Comparison of ENCODE assay signal across 22 mouse cellular contexts in genomic region chr5:29997351-29997750, GRCm38 (mm10). TPM values are rescaled to one million over a fixed set of nuclear protein-coding genes. Genes with fewer than 3 reads are reported as not detected.
DNase-seq lines count a peak whose midpoint lies in the region; ATAC-seq and TF ChIP-seq lines count a peak whose summit lies in the region.
"Had no signal": no experiment of that assay in that cellular context is flagged by ENCODE, and none has a peak within 500 bp of the region (broad histone marks: within the 10 kb centered on the region; RNA-seq: fewer than 3 reads in every experiment).

No protein-coding gene starts in this region.

- 78% methylated on average over 1 of the region's 1 CpGs for WGBS in forebrain, embryonic 15.5 days

- CTCF ChIA-PET in Patski (lab: Charles Lee), result interaction anchor here (1.2 to 2.0 kb wide), 5 partner anchors 7 to 171 kb away, joined by 3 to 6 read pairs (median 6); no protein-coding TSS in a partner anchor

- H3K36me3 ChIP-seq in forebrain, embryonic 15.5 days, result no peaks in the 10 kb centered on the region
- H3K36me3 ChIP-seq: embryonic facial prominence, embryonic 13.5 days; embryonic facial prominence, embryonic 15.5 days; G1E had no signal

- no peak for TF ChIP-seq CTCF in Patski (IDR thresholded peaks at IDR 0.05)

- H3K9me3 ChIP-seq in forebrain, embryonic 15.5 days, result no peaks in the 10 kb centered on the region
- H3K9me3 ChIP-seq: embryonic facial prominence, embryonic 13.5 days; embryonic facial prominence, embryonic 15.5 days; forebrain, embryonic 13.5 days; G1E had no signal

- peak; percentile 39 for ATAC-seq in Patski
- no peak for ATAC-seq in forebrain, embryonic 15.5 days (replicated peaks)
- ATAC-seq: CD4-positive, CD25-positive, alpha-beta regulatory T cell, adult 4 months; forebrain, embryonic 13.5 days; forebrain, embryonic 16.5 days had no signal

- no peaks in the 10 kb centered on the region for H3K27me3 ChIP-seq in Patski
- no peaks in the 10 kb centered on the region for H3K27me3 ChIP-seq in forebrain, embryonic 15.5 days
- H3K27me3 ChIP-seq: CH12.LX; embryonic facial prominence, embryonic 13.5 days; embryonic facial prominence, embryonic 15.5 days; forebrain, embryonic 13.5 days had no signal

- H3K9ac ChIP-seq in forebrain, embryonic 15.5 days (replicated peaks), result no peak overlapping the region
- H3K9ac ChIP-seq: embryonic facial prominence, embryonic 13.5 days; embryonic facial prominence, embryonic 15.5 days; forebrain, embryonic 13.5 days had no signal

- in situ Hi-C loops in Patski (cut with MboI; ENCODE audit: low pct_unique_long_range_greater_than_20kb), result no loop called here

- POLR2A ChIA-PET in Patski (lab: Charles Lee), result no interaction called here

- no peak overlapping the region for H3K27ac ChIP-seq in forebrain, embryonic 15.5 days (replicated peaks)
- H3K27ac ChIP-seq: embryonic facial prominence, embryonic 13.5 days; embryonic facial prominence, embryonic 15.5 days; forebrain, embryonic 13.5 days had no signal

- H3K4me2 ChIP-seq in forebrain, embryonic 15.5 days (replicated peaks), result no peak overlapping the region
- H3K4me2 ChIP-seq: embryonic facial prominence, embryonic 13.5 days; embryonic facial prominence, embryonic 15.5 days; forebrain, embryonic 13.5 days had no signal

- no peaks in the 10 kb centered on the region for H3K4me1 ChIP-seq in forebrain, embryonic 15.5 days
- H3K4me1 ChIP-seq: embryonic facial prominence, embryonic 15.5 days; forebrain, embryonic 13.5 days had no signal

- H3K4me3 ChIP-seq in forebrain, embryonic 15.5 days, result no peak overlapping the region
- H3K4me3 ChIP-seq: embryonic facial prominence, embryonic 13.5 days; embryonic facial prominence, embryonic 15.5 days; forebrain, embryonic 13.5 days had no signal

- peak; percentile 76 for DNase-seq in Muller cell, postnatal 12 days (ENCODE audit: inconsistent ontology term)
- DNase-seq in Patski (ENCODE audit: low read depth, low spot score), result no peak
- DNase-seq in lung, postnatal 4 days, result no peak
- DNase-seq in heart, adult 11 months, result no peak
- DNase-seq: adrenal gland, adult 2 months; B cell, adult 2 months; cerebellum, adult 11 months; cerebellum, adult 18-20 months; cerebellum, adult 8-10 months; cerebellum, adult 9-11 months; embryo, embryonic 11 days had no signal

RNA-seq across cellular contexts. Expression of gene Il6, which starts 15.6 kb away (rescaled TPM):
- polyA plus RNA-seq in Patski (2021), result 0.08 TPM
- polyA plus RNA-seq in forebrain, embryonic 15.5 days (2015; fragmentation: Nextera tagmentation; extraction: Ambion mirVana), result not detected in 2 replicates
- polyA plus RNA-seq: adrenal gland, adult 2 months; brain, embryonic 14.5 days; embryonic facial prominence, embryonic 11.5 days; forebrain, embryonic 11.5 days; forebrain, embryonic 13.5 days; G1E had no signal
